Mouse (Mus musculus): ENCODE data around the gene Apobec3.

The Apobec3 gene

DNA sequence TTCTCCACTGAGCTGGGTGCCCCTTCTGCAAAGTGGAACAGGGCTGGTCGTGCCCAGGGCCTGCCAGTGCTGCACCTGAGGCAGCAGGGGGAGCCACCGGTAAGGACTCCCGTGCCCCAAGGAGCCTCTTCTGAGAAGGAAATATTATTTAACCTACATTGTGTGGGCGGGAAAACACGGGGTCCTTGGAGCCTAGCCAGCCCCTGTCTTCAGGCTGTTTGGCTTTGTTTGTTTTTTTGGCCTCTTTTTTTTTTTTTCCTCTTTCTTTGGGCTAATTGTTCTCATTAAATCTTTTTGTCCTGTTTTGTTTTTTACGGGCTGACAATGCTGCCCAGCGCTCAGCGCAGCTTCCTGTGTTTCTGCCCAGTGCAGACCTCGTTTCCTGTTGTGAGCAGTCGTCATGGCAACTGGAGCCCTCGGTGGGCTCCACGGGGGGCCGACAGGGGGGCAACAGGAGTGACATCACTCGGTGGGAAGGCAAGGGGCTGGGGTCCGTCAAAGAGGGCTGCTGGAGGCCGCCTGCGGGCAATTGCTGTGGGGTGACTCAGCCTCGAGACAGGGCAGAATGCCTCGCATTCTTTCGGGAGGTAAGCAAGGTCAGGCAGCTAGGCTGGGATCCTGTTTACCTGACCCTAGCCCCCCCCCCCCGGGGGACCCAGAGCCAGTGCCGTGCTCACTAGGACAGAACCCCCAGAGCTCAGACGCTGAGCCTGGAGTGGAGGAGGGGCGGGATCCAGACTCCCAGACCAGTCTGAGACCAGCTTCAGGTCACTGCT is 59.0 kb downstream of the Apobec3 start:
- in situ Hi-C loops (cut with MboI, MseI): loop anchor here in 1 of 2 experiments (5.0 to 25.0 kb wide), 2 partner anchors 57 to 1012 kb away; no protein-coding TSS in a partner anchor

- in situ Hi-C loops (cut with MboI, MseI): loop anchor here in 1 of 2 experiments (5.0 to 25.0 kb wide), 2 partner anchors 56 to 1011 kb away; no protein-coding TSS in a partner anchor
Observed at GRCm38 (mm10) chr15:79951226-79951625, 59.8 kb downstream of the Apobec3 start.

DNA sequence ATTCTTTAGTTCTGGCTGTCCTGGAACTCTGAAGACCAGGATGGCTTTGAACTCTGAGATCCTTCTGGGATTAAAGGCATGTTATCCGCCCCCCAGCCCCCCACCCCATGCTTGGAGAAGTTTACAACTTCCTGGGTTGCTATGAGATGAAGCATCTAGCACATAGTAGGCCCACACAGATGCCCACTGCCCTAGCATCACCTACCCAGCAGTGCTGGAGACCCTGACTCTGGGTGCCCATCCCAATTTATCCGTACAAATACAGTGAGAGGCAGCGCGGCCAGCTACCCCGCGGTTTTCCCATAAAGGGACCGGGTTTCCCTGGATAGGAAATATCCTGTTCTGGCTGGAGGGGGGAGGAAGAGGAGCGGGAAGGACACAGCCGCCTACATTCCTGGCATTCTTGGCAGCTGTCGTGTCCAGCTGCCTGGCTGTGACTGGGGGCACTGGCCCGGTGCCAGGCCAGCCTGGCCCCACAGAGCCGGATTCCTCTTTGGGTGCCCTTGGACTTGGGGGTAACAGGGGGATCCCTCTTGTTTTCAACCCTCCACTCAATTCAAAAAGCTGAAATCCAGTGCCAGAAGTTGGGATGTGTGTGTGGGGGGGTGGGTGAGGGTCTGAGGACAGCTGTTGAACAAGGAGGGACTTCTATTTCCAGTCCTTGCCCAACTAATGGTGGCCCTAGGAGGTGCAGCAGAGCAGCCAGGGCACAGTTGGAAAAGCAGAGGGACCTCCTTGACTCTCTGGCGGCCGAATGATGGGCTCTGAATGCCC is 60.5 kb downstream of the Apobec3 start:
- in situ Hi-C loops (cut with MboI, MseI): loop anchor here in 1 of 2 experiments (5.0 to 25.0 kb wide), 2 partner anchors 55 to 1010 kb away; no protein-coding TSS in a partner anchor

DNA sequence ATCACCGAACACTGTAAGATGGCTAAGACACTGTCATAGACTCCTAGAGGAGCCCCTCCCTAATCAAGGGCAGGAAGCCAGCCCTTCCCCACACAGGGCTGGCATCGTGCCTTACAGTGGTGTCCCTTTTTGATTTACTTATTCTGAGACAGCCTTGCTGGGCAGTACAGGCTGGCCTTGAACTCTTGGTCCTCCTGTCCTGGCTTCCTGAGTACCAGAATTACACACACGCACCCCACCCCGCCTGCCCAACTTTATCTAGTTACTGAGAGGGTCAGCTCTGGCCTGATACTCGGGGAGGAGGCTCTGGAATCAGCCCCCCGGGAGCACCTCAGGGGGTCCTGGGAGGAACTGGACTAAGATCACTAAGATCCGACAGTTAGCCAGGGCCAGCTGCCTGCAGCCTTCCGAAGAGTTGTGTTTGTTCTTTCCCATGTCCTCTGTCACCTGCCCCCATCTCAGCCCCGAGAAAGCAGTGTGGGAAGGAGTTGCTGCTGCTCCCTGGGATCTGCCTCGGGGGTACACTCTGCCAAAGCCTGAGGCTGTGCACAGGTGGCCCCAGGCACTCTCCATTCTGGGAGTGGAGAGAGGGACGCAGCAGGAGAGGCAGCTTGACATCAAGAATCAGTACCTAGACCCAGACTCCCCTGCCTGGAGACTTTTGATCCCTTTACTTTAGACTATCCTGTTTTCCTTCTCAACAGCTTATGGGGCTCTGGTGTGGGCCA is 61.2 kb downstream of the Apobec3 start:
- in situ Hi-C loops (cut with MboI, MseI): loop anchor here in 1 of 2 experiments (5.0 to 25.0 kb wide), 2 partner anchors 55 to 1010 kb away; no protein-coding TSS in a partner anchor

DNA sequence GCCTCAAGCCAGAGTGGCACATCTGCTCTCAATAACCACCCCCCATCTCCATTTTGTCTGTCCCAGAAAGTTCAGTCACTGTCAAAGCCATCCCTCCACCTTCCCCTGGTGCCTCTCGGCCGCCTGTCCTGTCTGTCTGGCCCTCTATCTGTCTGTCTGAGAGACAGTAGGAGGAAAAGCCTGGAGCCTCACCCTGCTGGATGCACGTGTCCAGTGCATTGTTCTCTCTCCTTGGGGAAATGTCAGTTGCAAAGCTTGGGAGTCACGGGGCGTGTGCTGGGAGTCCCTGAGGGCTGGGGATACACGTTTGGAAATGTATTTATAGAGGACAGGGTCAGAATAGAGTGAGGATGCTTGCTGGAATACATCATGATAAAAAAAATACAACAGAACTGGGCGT is 62.0 kb downstream of the Apobec3 start:
- in situ Hi-C loops (cut with MboI, MseI): loop anchor here in 1 of 2 experiments (5.0 to 25.0 kb wide), 2 partner anchors 54 to 1009 kb away; no protein-coding TSS in a partner anchor

DNA sequence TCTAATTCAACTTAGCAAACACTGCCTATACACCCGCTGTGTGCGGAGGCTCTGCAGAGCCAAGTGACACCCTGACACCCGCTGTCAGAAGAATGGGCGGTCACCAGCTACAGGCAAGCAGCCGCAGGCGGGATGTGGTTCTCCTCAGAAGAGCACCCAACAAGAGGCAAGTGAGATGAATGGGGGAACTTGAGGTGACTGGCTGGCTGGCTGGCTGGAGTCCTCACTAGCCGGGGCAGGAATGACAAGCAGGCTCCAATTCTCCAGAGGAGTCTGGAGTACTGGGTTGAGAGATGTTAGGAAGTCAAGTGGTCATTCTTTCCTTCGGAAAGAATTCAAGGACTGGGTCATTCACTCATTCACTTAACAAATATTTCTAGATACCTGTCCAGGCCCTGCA is 65.1 kb downstream of the Apobec3 start:
- in situ Hi-C loops (cut with MboI, MseI): loop anchor here in 1 of 2 experiments (25.0 kb wide), 1 partner anchor 1006 kb away; no protein-coding TSS in a partner anchor

DNA sequence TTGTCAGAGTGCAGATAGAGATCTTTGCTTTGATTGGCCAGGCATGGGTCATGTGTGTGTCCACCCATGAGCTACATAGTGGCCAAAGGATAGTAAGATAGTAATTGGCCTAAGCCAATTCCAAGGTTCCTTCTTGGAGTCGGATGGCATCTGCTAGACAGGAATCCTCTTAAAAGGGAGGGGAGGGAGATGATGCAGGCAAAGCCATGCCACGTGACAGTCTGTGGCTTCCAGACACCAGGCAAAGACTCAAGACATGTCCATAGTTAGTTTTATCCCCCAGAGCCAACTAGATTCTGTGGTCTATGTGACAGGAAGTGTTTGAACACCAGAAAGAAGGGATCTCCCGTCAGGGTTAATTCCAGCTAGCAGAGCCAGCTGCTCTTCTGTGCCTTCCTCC is 67.0 kb downstream of the Apobec3 start:
- in situ Hi-C loops (cut with MboI, MseI): loop anchor here in 1 of 2 experiments (25.0 kb wide), 1 partner anchor 1004 kb away; no protein-coding TSS in a partner anchor

- in situ Hi-C loops (cut with MboI, MseI): loop anchor here in 1 of 2 experiments (25.0 kb wide), 1 partner anchor 1001 kb away; no protein-coding TSS in a partner anchor
Observed at GRCm38 (mm10) chr15:79961366-79961921, 70.0 kb downstream of the Apobec3 start.

DNA sequence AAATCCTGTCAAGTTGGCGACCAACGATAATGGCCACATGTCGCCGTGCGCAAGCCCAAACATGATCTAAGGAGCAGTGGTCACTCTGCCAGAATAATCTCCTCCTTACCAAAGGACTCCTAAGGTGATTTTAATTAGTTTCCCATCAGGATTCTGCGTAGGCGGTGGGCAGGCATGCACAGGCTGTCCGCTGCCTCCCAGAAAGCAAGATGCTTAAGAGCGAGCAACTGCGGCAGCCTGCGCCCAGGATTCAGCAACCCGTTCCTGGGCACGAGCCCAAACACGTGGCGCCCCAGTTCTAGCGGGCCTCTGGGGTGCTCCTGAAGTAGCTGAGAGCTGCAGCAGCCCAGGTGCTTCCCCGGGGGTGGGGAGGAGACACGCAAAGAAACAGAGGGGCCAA is 71.2 kb downstream of the Apobec3 start:
- in situ Hi-C loops (cut with MboI, MseI): loop anchor here in 1 of 2 experiments (25.0 kb wide), 1 partner anchor 1000 kb away; no protein-coding TSS in a partner anchor

- in situ Hi-C loops (cut with MboI, MseI): loop anchor here in 1 of 2 experiments (25.0 kb wide), 1 partner anchor 998 kb away; no protein-coding TSS in a partner anchor
Observed at GRCm38 (mm10) chr15:79964376-79964775, 72.9 kb downstream of the Apobec3 start.
